Mouse (Mus musculus) heart, adult 18-20 months (tissue): ENCODE results near the gene Gadd45g. TPM values are rescaled to one million over a fixed set of nuclear protein-coding genes. Genes with fewer than 3 reads are reported as not detected.

Source experiments
- DNase-seq, 2 experiments: peaks; one replicate each; pipeline ENCODE4 v3.0.0; 2021 to 2022; ENCODE audit warnings: mixed read lengths in 1 of 2
- total RNA-seq, 2 experiments: library from RNA; stranded (reverse); gene quantifications; 2 replicates each; pipeline ENCODE4 v1.2.3; 2021

Gadd45g gene
- total RNA-seq, 2 experiments from 2014 or later: 11.7 to 13.8 TPM

DNA sequence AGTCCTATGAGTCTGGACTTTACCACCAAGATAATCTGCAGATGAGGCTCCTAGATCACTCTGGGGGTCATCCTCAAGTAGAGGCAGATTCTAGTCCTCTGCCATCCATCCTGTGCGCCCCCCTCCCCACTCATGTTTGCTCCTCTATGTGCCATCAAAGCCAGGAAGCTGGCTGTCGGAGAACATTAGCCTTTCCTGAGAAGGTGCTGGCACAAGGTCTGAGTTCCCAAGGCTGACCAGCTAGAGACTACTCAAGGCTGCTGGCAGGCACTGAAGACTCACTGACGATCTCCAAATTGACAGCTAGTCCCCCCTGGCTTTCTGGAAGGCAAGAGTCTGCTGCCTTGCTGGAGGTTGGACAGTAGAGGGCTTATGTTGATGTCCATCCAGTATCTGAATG is 35.7 kb downstream of the Gadd45g start:
- DNase-seq: no peak

DNA sequence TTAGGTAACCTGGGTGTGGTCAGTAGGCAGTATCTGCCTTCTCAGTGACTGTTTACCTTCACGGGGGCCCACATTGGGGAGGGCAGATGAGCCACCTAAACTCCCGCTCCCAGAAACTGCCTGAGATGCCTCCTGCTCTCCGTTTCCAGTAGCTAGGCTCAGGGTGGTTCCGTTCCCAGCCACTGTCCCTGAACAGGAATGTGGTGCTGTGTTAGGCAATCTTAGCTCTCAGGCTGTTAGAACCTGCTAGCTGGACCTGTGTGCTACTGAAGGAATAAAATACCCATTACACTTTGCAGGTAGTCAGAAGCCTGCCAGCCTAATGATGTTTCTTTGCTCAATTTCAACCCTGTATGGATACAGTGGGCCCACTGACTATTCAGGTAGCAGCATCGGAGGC is 37.8 kb downstream of the Gadd45g start:
- DNase-seq: no peak

DNA sequence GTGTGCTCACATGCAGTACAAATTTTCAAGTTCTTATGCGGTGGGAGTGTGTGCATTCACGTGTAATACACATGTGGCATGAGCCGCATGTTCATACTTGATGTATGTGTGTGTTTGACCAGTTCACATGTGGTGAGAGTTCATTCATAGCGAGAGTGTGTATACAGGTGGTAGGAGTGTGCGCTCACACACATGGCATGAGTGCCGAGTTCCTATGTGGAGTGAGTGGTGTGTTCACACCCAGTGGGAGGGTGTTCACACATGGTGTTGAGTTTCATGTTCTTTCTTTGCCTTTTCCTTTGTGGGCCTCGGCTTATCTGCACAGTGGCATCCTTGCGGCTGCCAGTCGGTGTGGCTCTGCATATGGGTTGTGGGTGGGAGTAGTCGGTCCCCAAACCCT is 39.1 kb downstream of the Gadd45g start:
- no peak for DNase-seq

DNA sequence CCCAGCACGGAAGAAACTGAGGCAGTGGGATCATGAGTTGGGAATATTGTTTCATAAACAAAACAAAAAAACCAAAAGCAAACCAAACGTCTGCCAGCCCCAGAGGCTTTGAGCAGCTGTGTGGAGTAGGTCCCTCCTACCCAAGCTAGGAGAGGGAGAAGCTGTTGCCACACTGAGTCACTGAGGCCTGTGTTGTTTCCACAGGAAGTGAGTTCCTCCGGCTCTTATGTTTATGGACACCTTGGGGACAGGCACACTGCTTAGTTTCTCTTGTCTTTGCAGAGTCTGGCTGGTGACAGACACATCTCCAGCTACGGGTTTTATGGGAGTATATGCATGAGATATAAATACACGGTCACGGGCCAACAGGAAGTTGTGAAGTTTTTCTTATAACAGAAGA is 39.6 kb downstream of the Gadd45g start:
- no peak for DNase-seq

DNA sequence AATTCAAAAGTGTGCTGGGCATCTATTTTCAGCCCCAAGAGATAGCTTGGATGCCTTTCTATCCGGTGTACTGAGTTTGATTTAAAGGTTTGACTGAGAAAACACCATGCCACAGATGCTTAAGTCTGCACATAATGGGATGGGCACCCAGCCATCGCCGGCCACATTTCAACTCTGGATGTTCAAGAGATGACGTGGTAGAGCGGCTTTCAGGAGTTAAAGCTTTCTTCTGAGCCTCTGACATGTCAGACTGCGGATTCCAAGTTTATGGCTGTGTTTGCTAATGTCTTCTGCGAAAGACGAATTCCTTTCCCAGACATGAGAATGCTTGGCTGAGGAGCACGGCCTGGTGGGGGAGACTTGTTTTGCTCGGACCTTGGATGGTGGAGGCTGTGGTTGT is 40.2 kb downstream of the Gadd45g start:
- no peak for DNase-seq

DNA sequence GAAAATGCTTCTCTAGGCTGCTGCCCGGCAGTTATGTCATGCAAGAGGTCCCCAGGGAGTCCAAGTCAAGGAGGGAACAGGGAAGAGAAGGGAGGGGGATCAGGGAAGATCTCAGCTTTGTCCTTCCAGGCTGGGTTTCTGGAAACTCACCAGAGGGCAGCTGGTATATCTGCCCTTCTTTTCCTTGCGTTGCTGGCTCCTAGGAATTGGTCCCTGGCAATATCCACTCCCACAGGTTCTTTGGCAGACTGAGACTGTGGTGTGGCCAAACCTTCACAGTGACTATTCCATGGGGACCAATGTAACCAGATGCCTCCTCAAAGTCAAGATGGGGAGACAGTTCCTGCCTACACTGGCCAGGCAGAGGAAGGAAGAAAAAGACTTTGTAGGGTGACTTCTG is 41.9 kb downstream of the Gadd45g start:
- DNase-seq: no peak

DNA sequence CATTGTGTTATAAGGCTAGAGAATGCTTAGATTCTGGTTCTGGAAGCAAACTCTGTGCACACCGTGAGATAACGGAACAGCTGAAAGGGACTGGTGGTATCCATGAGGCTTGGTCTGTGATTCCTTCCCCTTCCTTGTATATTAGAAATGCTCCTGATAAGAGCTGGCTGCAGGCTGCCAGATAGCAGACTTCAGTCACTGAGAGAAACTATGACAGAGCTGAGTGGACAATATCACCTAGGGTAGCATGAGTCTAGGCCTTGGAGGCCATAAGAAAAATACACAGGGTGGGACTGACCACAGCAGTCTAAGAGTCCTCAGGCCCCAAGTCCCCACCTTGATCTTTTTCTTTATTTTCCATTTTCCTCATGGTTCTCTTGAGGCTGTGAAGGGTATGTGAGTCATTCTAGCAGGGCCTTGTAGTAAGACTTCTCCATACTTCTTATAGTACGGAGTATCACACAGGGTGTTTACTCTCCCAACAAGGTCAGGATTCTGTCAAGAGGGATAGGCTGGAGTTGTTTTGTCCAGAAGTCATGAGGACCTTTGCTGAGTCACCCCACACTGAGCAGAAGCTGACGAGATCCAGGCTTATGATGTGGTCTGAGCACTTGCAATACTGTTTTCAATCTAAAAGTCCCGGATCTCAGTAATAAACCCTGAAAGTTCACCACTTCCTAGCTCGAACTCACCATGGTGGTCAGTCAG is 45.5 kb downstream of the Gadd45g start:
- no peak for DNase-seq

DNA sequence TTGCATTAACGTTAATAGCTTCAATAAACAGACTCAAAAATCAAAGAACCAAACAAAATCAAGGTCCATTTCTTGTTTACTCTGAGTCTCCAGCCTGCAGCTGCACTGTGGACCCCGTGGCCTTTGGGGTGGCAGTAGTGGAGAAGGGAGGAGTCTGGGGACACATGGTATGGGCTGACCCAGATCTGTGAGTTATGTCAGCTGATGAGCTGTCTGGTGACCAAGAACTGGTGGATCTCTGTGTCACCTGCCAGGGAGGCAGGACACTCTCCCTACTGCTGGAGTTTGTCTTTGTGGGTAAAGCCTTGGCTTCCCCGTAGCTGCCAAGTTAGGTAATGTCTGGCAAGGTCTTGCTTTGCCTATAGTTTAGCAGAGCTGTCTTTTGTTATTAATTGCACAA is 51.1 kb downstream of the Gadd45g start:
- DNase-seq: no peak

Other genes with a start within 250 kb of the Gadd45g start
- gene Cks2, start 201.4 kb upstream of the Gadd45g start, total RNA-seq: 1 to 10 TPM; 1.1 to 2.0 TPM
- 10 to 100 TPM; 11.7 to 13.7 TPM for gene Secisbp2, start 195.0 kb upstream of the Gadd45g start, total RNA-seq
- gene Sema4d, start 52.9 kb upstream of the Gadd45g start, total RNA-seq: 10 to 100 TPM; 57.5 to 67.5 TPM